Mouse (Mus musculus) intestine, postnatal 0 days (tissue): ENCODE data around the gene Atxn1. TPM values are rescaled to one million over a fixed set of nuclear protein-coding genes. Genes with fewer than 3 reads are reported as not detected.

Source experiments
- ATAC-seq: fragments of 200-750 bp; cut with Nextera tagmentation; 2 replicates; pipeline ENCODE4 v1.8.0; 2017; ENCODE audit warnings: mild to moderate bottlenecking, moderate TSS enrichment, moderate library complexity
- H3K27ac ChIP-seq: fragments of 300-500 bp; sonication (generic); 2 replicates; pipeline ENCODE4 v1.5.1; 2014; ENCODE audit warnings: mild to moderate bottlenecking, low read depth, low read length, moderate library complexity
- H3K27me3 ChIP-seq: fragments of 300-500 bp; sonication (generic); replicated peaks from 2 replicates; pipeline ENCODE4 v1.6.1; 2014; ENCODE audit warnings: low read length, mixed read lengths; ENCODE audit not compliant: control insufficient read depth, insufficient read depth
- H3K36me3 ChIP-seq: fragments of 300-500 bp; sonication (generic); 2 replicates; pipeline ENCODE4 v1.6.1; 2014; ENCODE audit warnings: mild to moderate bottlenecking, moderate library complexity; ENCODE audit not compliant: control insufficient read depth, insufficient read depth
- H3K4me1 ChIP-seq: fragments of 300-500 bp; sonication (generic); replicated peaks from 2 replicates; pipeline ENCODE4 v1.6.1; 2014; ENCODE audit warnings: antibody characterized with exemption, low read length, mixed read lengths; ENCODE audit not compliant: control insufficient read depth, insufficient read depth
- H3K4me2 ChIP-seq: fragments of 300-500 bp; sonication (generic); replicated peaks from 2 replicates; pipeline ENCODE4 v1.6.1; 2014; ENCODE audit warnings: low read depth, mild to moderate bottlenecking, moderate library complexity
- H3K4me3 ChIP-seq: fragments of 300-500 bp; sonication (generic); 2 replicates; pipeline ENCODE4 v1.5.1; 2014; ENCODE audit warnings: low read depth, low read length
- H3K9ac ChIP-seq: fragments of 300-500 bp; sonication (generic); 2 replicates; pipeline ENCODE4 v1.6.1; 2014; ENCODE audit warnings: mild to moderate bottlenecking, low read depth, low read length
- H3K9me3 ChIP-seq: fragments of 300-500 bp; sonication (generic); 2 replicates; pipeline ENCODE4 v1.6.1; 2016; ENCODE audit warnings: mixed run types; ENCODE audit not compliant: control insufficient read depth
- CTCF ChIP-seq: sonication (generic); IDR thresholded peaks from 2 replicates; pipeline ENCODE4 v1.5.1; 2016; ENCODE audit warnings: low read depth, mild to moderate bottlenecking, control low read depth, antibody characterized with exemption, moderate library complexity
- WGBS: fragments of 180-500 bp; shearing (Covaris S2); extraction: QIAGEN DNeasy Blood & Tissue Kit; methylation state at CpG from one replicate; pipeline ENCODE4 v1.1.7; 2014; 5-methylcytosine and 5-hydroxymethylcytosine counted together
- polyA plus RNA-seq: library from polyadenylated mRNA; unstranded; fragments of >200 nt; fragmentation: Nextera tagmentation; extraction: Ambion mirVana; gene quantifications from 2 replicates; pipeline ENCODE4 v1.2.1, GENCODE M21; 2015

Gene Atxn1
- polyA plus RNA-seq, 1 experiment from 2014 or later: 6.1 TPM

DNA sequence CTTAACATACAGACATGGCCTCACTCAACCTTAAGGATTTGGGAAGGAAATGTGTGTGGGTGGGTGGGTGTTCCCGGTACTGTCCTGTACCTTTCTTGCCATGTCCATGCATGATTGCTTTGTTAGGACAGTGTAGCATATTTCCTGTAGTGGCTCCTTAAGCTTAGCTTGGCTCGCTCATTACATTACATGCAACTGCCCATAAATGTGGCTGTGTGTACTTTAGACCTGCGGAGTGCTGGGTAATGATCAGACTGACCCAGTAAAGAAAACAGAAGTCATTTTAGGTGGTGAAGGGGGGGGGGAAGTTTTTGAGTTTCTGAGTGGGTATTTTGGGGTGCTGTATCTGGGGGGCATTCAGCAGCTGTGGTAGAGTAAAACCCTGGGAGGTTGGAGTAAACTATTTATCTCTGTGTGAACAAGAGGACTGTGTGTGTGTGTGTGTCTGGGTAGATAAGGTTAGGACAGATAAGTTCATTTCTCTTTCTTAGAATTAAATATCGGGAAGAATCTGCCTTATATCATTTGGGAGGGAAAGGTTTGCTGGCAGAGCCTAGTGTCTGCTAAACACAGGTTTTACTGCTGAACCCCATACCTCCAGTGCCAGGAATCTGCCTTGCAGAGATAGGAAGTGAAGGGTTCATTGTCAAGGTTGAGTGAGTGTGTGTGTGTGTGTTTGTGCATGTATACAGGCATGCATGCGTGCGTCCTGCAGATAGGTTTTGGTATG, 452.9 kb downstream of the Atxn1 start:
- WGBS: 48% methylated on average over 6 of the region's 6 CpGs
- TF ChIP-seq CTCF: no peak
- no peaks in the 10 kb centered on the region for H3K36me3 ChIP-seq
- peaks cover 10% of the 10 kb centered on the region for H3K4me1 ChIP-seq
- H3K27me3 ChIP-seq: no peaks in the 10 kb centered on the region
- no peak overlapping the region for H3K27ac ChIP-seq
- H3K4me3 ChIP-seq: no peak overlapping the region
- H3K9me3 ChIP-seq: no peaks in the 10 kb centered on the region
- ATAC-seq: no peak
- no peak overlapping the region for H3K4me2 ChIP-seq
- H3K9ac ChIP-seq: no peak overlapping the region

DNA sequence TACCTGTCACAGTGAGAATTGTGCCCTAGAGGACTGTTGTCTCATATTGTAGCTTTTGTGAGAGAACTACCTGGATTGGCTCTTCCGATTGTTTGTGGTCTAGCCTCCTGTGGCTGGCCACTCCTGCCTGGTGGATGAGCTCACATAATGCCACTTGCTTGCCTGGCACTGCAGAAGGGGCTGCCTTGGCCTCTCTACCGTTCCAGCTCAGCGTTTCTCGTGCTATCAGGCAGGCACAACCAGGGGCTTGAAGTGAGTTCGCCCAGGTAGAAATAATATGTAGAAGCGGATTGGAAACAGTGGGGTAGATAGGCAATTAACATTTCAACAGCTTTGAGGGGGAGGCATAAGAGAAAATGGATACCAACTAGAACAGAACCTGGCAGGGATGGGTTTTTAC, 455.4 kb downstream of the Atxn1 start:
- no peak overlapping the region for H3K4me2 ChIP-seq
- no peak for ATAC-seq
- peaks cover 5% of the 10 kb centered on the region for H3K4me1 ChIP-seq
- no peak overlapping the region for H3K4me3 ChIP-seq
- H3K27me3 ChIP-seq: no peaks in the 10 kb centered on the region
- no peaks in the 10 kb centered on the region for H3K36me3 ChIP-seq
- no peak overlapping the region for H3K9ac ChIP-seq
- no peak overlapping the region for H3K27ac ChIP-seq
- WGBS: 84% methylated on average over 6 of the region's 6 CpGs
- no peak for TF ChIP-seq CTCF
- no peaks in the 10 kb centered on the region for H3K9me3 ChIP-seq

DNA sequence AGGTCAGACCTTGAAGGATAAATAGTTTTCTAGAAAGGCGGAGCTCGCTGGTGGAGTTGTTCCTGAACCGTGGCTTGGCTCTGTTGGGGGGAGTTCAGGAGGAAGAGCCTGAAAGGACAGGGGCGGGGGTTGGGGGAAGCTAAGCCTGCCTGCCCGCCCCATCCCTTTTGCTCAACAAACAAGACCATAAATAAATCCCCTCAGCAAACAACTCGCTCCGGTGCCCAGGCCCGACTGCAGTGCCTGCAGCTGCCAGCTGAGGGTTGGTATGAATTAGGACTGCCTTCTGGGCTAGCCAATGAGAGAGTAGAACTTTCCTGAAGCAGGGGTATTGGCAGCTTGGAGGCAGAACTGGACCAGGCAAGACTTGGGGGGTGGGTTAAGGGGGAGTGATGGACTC, 456.3 kb downstream of the Atxn1 start:
- peak overlapping the region; percentile 46 for H3K4me3 ChIP-seq
- WGBS: 6% methylated on average over 8 of the region's 8 CpGs
- no peak overlapping the region for H3K27ac ChIP-seq
- ATAC-seq: peak; percentile 39; the same call in 1 of the 2 replicates
- TF ChIP-seq CTCF: peak; percentile 26; the same call in 1 of the 2 replicates
- H3K9ac ChIP-seq: no peak overlapping the region
- peak overlapping the region; percentile 90 for H3K4me2 ChIP-seq
- no peaks in the 10 kb centered on the region for H3K27me3 ChIP-seq
- peaks cover 5% of the 10 kb centered on the region for H3K4me1 ChIP-seq
- H3K36me3 ChIP-seq: no peaks in the 10 kb centered on the region
- H3K9me3 ChIP-seq: no peaks in the 10 kb centered on the region

DNA sequence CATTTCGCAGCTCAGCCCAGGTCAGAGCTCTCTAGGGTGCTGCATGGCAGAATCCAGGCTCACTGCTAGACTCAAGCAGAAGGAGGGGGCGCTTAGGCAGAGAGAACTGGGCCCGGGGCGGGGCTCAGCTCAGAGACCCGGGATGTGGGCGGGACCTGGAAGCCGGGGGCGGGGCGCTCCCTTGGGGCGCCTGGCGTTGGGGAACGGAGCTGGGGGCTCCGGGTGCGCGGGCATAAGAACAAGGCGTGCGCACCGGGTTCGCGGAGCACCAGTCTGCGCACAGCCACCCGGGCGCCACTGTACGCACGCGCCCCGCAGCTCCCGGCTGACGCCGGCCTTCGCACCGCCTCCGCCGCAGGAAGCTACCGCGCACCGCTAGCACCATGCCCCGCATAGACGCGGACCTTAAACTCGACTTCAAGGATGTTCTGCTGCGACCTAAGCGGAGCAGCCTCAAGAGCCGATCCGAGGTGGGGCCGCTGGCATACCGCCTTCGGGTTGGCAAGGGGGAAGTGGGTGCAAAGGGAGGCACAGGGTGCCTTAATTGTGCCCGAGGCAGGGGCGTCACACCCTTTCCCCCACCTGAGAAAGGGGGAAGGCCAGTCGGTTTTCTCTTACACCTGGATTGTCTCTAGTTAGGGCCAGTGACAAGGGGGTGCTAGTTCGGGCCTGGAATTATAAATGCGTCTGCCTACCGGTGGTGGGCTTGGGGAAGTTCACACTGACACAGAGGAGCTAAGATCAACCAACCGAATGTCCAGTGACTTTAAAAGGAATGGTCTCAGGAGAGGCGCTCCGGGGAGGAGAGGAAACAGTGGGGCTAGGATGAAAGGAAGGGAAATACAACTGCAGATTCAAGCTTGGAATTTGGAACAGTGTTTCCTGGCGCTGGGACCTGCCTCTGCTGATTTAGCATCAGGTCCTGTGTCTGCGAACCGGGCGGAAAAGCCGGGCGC, 457.3 kb downstream of the Atxn1 start, which contains the start of gene Gmpr:
Gene Gmpr, plus strand, starts transcription at position 171 of the 956 bp plus-strand sequence.
- Histone ChIP-seq H3K4me1 (no peaks in the 10 kb centered on the region; the same call in 1 of the 2 replicates), H3K36me3 (no peaks in the 10 kb centered on the region), H3K27ac (no peak within 1 kb of the TSS), H3K4me3 (peak within 1 kb of the TSS; percentile 46), H3K9me3 (no peaks in the 10 kb centered on the region), H3K4me2 (peak within 1 kb of the TSS; percentile 90), H3K9ac (peak within 1 kb of the TSS; percentile 48; the same call in 1 of the 2 replicates), H3K27me3 (no peaks in the 10 kb centered on the region)
- peak; percentile 32 for TF ChIP-seq CTCF
- WGBS: 1% methylated on average over 63 of the region's 63 CpGs
- peak; percentile 50 for ATAC-seq

DNA sequence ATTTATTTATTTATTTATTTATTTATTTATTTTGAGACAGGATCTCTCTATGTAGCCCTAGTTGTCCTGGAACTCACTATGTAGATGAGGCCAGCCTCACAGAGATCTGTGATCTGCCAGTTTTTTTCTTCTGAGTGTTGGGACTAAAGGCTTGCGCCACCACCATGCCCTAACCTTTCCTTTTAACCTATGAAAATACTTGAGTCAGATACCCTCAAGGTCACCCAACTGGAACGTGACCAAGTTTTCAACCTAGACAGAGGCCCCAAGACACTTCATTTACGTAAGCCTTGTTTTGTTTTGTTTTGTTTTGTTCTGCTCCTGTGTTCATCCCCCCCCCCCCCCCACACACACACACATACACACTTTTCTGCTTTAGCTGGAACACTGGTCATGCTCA, 459.3 kb downstream of the Atxn1 start:
- no peak for ATAC-seq
- H3K4me1 ChIP-seq: no peaks in the 10 kb centered on the region
- TF ChIP-seq CTCF: no peak
- H3K9me3 ChIP-seq: no peaks in the 10 kb centered on the region
- no peaks in the 10 kb centered on the region for H3K36me3 ChIP-seq
- no peak overlapping the region for H3K9ac ChIP-seq
- H3K4me2 ChIP-seq: no peak overlapping the region
- no peak overlapping the region for H3K27ac ChIP-seq
- 89% methylated on average over 3 of the region's 3 CpGs for WGBS
- H3K4me3 ChIP-seq: no peak overlapping the region
- no peaks in the 10 kb centered on the region for H3K27me3 ChIP-seq

DNA sequence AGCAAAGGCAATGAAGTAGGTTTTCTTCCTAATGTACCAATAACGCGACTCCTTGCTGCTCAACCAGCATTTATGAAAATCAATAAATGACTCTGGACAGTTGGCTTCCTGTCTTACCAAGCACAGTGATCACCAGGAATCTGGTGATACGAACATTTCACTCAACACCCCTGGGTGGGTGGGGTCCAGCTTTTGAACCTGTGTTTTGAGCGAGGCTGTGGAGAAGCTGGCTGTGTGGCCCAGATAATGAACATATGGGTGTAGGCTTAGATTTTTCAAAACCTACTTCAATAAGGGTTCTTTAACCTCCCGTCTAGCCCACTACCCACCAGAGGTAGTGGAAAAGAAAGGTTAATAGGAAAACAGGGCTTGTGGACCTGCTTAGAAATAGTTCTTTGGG, 462.0 kb downstream of the Atxn1 start:
- H3K4me1 ChIP-seq: no peaks in the 10 kb centered on the region
- H3K27me3 ChIP-seq: no peaks in the 10 kb centered on the region
- TF ChIP-seq CTCF: no peak
- no peaks in the 10 kb centered on the region for H3K9me3 ChIP-seq
- no peaks in the 10 kb centered on the region for H3K36me3 ChIP-seq
- WGBS: 84% methylated on average over 5 of the region's 5 CpGs
- no peak overlapping the region for H3K9ac ChIP-seq
- H3K4me3 ChIP-seq: no peak overlapping the region
- H3K27ac ChIP-seq: no peak overlapping the region
- H3K4me2 ChIP-seq: no peak overlapping the region
- ATAC-seq: no peak
